Mouse (Mus musculus) neural tube, embryonic 15.5 days (tissue): ENCODE measurements around the gene Tcp10b. TPM values are rescaled to one million over a fixed set of nuclear protein-coding genes. Genes with fewer than 3 reads are reported as not detected.
"Not testable (repeated sequence)": the region's sequence is repeated elsewhere in the genome, so short reads cannot be mapped to it uniquely, and the experiment has no call there.

Experiments
- ATAC-seq: fragments of 200-750 bp; cut with Nextera tagmentation; 2 replicates; pipeline ENCODE4 v1.8.0; 2017; ENCODE audit warnings: mild to moderate bottlenecking, moderate TSS enrichment, moderate library complexity; ENCODE audit not compliant: low FRiP score
- H3K27ac ChIP-seq: fragments of 300-500 bp; sonication (generic); replicated peaks from 2 replicates; pipeline ENCODE4 v1.5.1; 2015; ENCODE audit warnings: mild to moderate bottlenecking, inconsistent platforms
- H3K27me3 ChIP-seq: fragments of 300-500 bp; sonication (generic); replicated peaks from 2 replicates; pipeline ENCODE4 v1.6.1; 2015; ENCODE audit warnings: inconsistent platforms
- H3K36me3 ChIP-seq: fragments of 300-500 bp; sonication (generic); 2 replicates; pipeline ENCODE4 v1.6.1; 2015; ENCODE audit warnings: inconsistent platforms
- H3K4me1 ChIP-seq: fragments of 300-500 bp; sonication (generic); 2 replicates; pipeline ENCODE4 v1.6.1; 2015; ENCODE audit warnings: inconsistent platforms
- H3K4me2 ChIP-seq: fragments of 300-500 bp; sonication (generic); 2 replicates; pipeline ENCODE4 v1.6.1; 2015; ENCODE audit warnings: inconsistent platforms, mild to moderate bottlenecking, moderate library complexity
- H3K4me3 ChIP-seq: fragments of 300-500 bp; sonication (generic); replicated peaks from 2 replicates; pipeline ENCODE4 v1.5.1; 2015; ENCODE audit warnings: mild to moderate bottlenecking, inconsistent platforms
- H3K9ac ChIP-seq: fragments of 300-500 bp; sonication (generic); replicated peaks from 2 replicates; pipeline ENCODE4 v1.6.1; 2015; ENCODE audit warnings: mild to moderate bottlenecking, inconsistent platforms
- H3K9me3 ChIP-seq: fragments of 300-500 bp; sonication (generic); replicated peaks from 2 replicates; pipeline ENCODE4 v1.6.1; 2016; ENCODE audit warnings: inconsistent platforms
- WGBS: fragments of 180-500 bp; shearing (Covaris S2); methylation state at CpG from one replicate; pipeline ENCODE4 v1.1.7; 2015; ENCODE audit warnings: mixed read lengths; 5-methylcytosine and 5-hydroxymethylcytosine counted together
- polyA plus RNA-seq: library from polyadenylated mRNA; unstranded; fragments of >200 nt; fragmentation: Nextera tagmentation; extraction: Ambion mirVana; gene quantifications from 2 replicates; pipeline ENCODE4 v1.2.1, GENCODE M21; 2015

Tcp10b gene
- polyA plus RNA-seq, 1 experiment from 2014 or later = 0.19 TPM

GRCm38 (mm10) chr17:13106563-13106962 is 45.7 kb downstream of the Tcp10b start:
- not testable (repeated sequence) for H3K36me3 ChIP-seq, H3K4me2 ChIP-seq, H3K4me3 ChIP-seq, ATAC-seq, H3K9ac ChIP-seq, H3K27ac ChIP-seq, H3K9me3 ChIP-seq, H3K4me1 ChIP-seq, H3K27me3 ChIP-seq
- WGBS = 90% methylated on average over 5 of the region's 5 CpGs

- ATAC-seq = peak; percentile 85
Observed at GRCm38 (mm10) chr17:13112504-13113291, 51.8 kb downstream of the Tcp10b start.

GRCm38 (mm10) chr17:13123308-13124038 is 62.6 kb downstream of the Tcp10b start:
- not testable (repeated sequence) for H3K9me3 ChIP-seq, H3K36me3 ChIP-seq, ATAC-seq, H3K4me2 ChIP-seq, H3K27me3 ChIP-seq, H3K9ac ChIP-seq, H3K4me1 ChIP-seq, H3K27ac ChIP-seq, H3K4me3 ChIP-seq
- WGBS = 88% methylated on average over 2 of the region's 5 CpGs

More at GRCm38 (mm10) chr17:13112504-13113291, 51.8 kb downstream of the Tcp10b start:
- H3K27ac ChIP-seq, H3K4me3 ChIP-seq, H3K9ac ChIP-seq, H3K36me3 ChIP-seq, H3K4me2 ChIP-seq, H3K9me3 ChIP-seq, H3K27me3 ChIP-seq, H3K4me1 ChIP-seq: not testable (repeated sequence)
- 52% methylated on average over 3 of the region's 9 CpGs for WGBS

GRCm38 (mm10) chr17:13124241-13124640 is 63.3 kb downstream of the Tcp10b start:
- not testable (repeated sequence) for H3K36me3 ChIP-seq, H3K4me2 ChIP-seq, H3K27ac ChIP-seq, H3K9me3 ChIP-seq, H3K4me1 ChIP-seq, H3K9ac ChIP-seq, H3K27me3 ChIP-seq, H3K4me3 ChIP-seq, ATAC-seq
- WGBS = 31% methylated on average over 2 of the region's 3 CpGs

- ATAC-seq = not testable (repeated sequence)
- no CpG with 5 or more reads among the region's 3 CpGs for WGBS
Observed at GRCm38 (mm10) chr17:13129324-13129723, 68.4 kb downstream of the Tcp10b start.

GRCm38 (mm10) chr17:13129737-13130465 is 69.0 kb downstream of the Tcp10b start:
- H3K36me3 ChIP-seq, H3K27me3 ChIP-seq, H3K9ac ChIP-seq, H3K9me3 ChIP-seq, ATAC-seq, H3K4me2 ChIP-seq, H3K27ac ChIP-seq, H3K4me1 ChIP-seq, H3K4me3 ChIP-seq: not testable (repeated sequence)
- 77% methylated on average over 9 of the region's 11 CpGs for WGBS

More at GRCm38 (mm10) chr17:13129324-13129723, 68.4 kb downstream of the Tcp10b start:
- not testable (repeated sequence) for H3K27ac ChIP-seq, H3K4me3 ChIP-seq, H3K9ac ChIP-seq, H3K36me3 ChIP-seq, H3K9me3 ChIP-seq, H3K4me2 ChIP-seq, H3K27me3 ChIP-seq, H3K4me1 ChIP-seq

GRCm38 (mm10) chr17:13131710-13132109 is 70.8 kb downstream of the Tcp10b start, which contains the start of gene Unc93a:
Gene Unc93a (minus strand): TSS chr17:13131810.
- not testable (repeated sequence) for H3K9me3 ChIP-seq, H3K4me3 ChIP-seq, H3K27me3 ChIP-seq, ATAC-seq, H3K4me2 ChIP-seq, H3K9ac ChIP-seq, H3K27ac ChIP-seq, H3K4me1 ChIP-seq, H3K36me3 ChIP-seq
- 74% methylated on average over 3 of the region's 4 CpGs for WGBS

Other genes starting within 250 kb of the Tcp10b start
- gene Mas1, start 193.0 kb upstream of the Tcp10b start, polyA plus RNA-seq = 0.44 and 0.52 TPM in 2 replicates
- gene Mrgprh, start 185.1 kb upstream of the Tcp10b start, polyA plus RNA-seq = not detected in 2 replicates
- 1.0 and 1.5 TPM in 2 replicates for gene Pnldc1, start 150.9 kb upstream of the Tcp10b start, polyA plus RNA-seq
- 348 and 362 TPM in 2 replicates for gene Tcp1, start 145.4 kb upstream of the Tcp10b start, polyA plus RNA-seq
- gene Mrpl18, start 144.8 kb upstream of the Tcp10b start, polyA plus RNA-seq = 136 and 146 TPM in 2 replicates
- 1.1 and 1.2 TPM in 2 replicates for gene Acat3, start 120.5 kb upstream of the Tcp10b start, polyA plus RNA-seq
- gene Acat2, start 100.4 kb upstream of the Tcp10b start, polyA plus RNA-seq = 299 and 347 TPM in 2 replicates
- 111 and 113 TPM in 2 replicates for gene Wtap, start 66.9 kb upstream of the Tcp10b start, polyA plus RNA-seq
- 132 and 141 TPM in 2 replicates for gene Sod2, start 54.3 kb upstream of the Tcp10b start, polyA plus RNA-seq
- 0.20 TPM in 1 of 2 replicates, not detected in the other for gene Gpr31b, start 8.8 kb upstream of the Tcp10b start, polyA plus RNA-seq
- gene Unc93a, start 70.7 kb downstream of the Tcp10b start, polyA plus RNA-seq = not detected in 2 replicates
- not detected in 2 replicates for gene Smok2a, start 160.1 kb downstream of the Tcp10b start, polyA plus RNA-seq
- gene Smok2b, start 169.2 kb downstream of the Tcp10b start, polyA plus RNA-seq = not detected in 2 replicates